Mouse (Mus musculus) cerebellum, adult 2 months (tissue): ENCODE measurements around the gene Ankrd17. TPM values are rescaled to one million over a fixed set of nuclear protein-coding genes. Genes with fewer than 3 reads are reported as not detected.

ENCODE experiments used
- DNase-seq, 2 experiments: peaks; one replicate each; pipeline ENCODE4 v3.0.0; 2021
- H3K27ac ChIP-seq: fragments of 200-500 bp; 2 replicates; pipeline ENCODE4 v1.5.1; 2012; ENCODE audit warnings: low read length, control low read depth, inconsistent platforms; ENCODE audit not compliant: insufficient read depth
- H3K27me3 ChIP-seq: fragments of 200-500 bp; 2 replicates; pipeline ENCODE4 v1.6.1; 2012; ENCODE audit warnings: inconsistent platforms, mild to moderate bottlenecking, low read length, moderate library complexity; ENCODE audit not compliant: control insufficient read depth, insufficient read depth
- H3K4me1 ChIP-seq: fragments of 200-500 bp; 2 replicates; pipeline ENCODE4 v1.6.1; 2011; ENCODE audit warnings: low read length; ENCODE audit not compliant: control insufficient read depth, insufficient read depth
- H3K4me3 ChIP-seq: fragments of 200-500 bp; replicated peaks from 2 replicates; pipeline ENCODE3; 2011; ENCODE audit warnings: mild to moderate bottlenecking, low read depth, low read length, control low read depth; ENCODE audit not compliant: insufficient read depth
- CTCF ChIP-seq: fragments of 200-500 bp; IDR thresholded peaks from 2 replicates; pipeline ENCODE4 v1.5.1; 2011; ENCODE audit warnings: low read depth, mild to moderate bottlenecking, control low read depth, low read length, moderate library complexity, borderline replicate concordance; ENCODE audit not compliant: insufficient read depth
- POLR2A ChIP-seq: fragments of 200-500 bp; IDR thresholded peaks from 2 replicates; pipeline ENCODE4 v1.6.1; 2011; ENCODE audit warnings: low read length, control low read depth, borderline replicate concordance; ENCODE audit not compliant: insufficient read depth
- WGBS: fragments of 180-500 bp; shearing (Covaris S2); methylation state at CpG from one replicate; pipeline ENCODE4 v1.1.7; 2018; 5-methylcytosine and 5-hydroxymethylcytosine counted together
- polyA plus RNA-seq: library from polyadenylated mRNA; depleted of rRNA; stranded (reverse); fragments of >200 nt; gene quantifications from 2 replicates; pipeline ENCODE4 v1.2.3, GENCODE M21; 2012

The Ankrd17 gene
- polyA plus RNA-seq, 1 experiment, result 55.6 TPM

GRCm38 (mm10) chr5:90353552-90354317 lies 12.6 kb downstream of the Ankrd17 start:
- 89% methylated on average over 4 of the region's 4 CpGs for WGBS
- no peak overlapping the region for H3K27ac ChIP-seq

GRCm38 (mm10) chr5:90346877-90347276 lies 19.5 kb downstream of the Ankrd17 start:
- no peak for DNase-seq

More at GRCm38 (mm10) chr5:90353552-90354317, 12.6 kb downstream of the Ankrd17 start:
- no peak for DNase-seq
- Histone ChIP-seq H3K4me1 (no peaks in the 10 kb centered on the region), H3K4me3 (no peak overlapping the region), H3K27me3 (no peaks in the 10 kb centered on the region)
- TF ChIP-seq POLR2A (no peak), CTCF (no peak)

GRCm38 (mm10) chr5:90340847-90341246 lies 25.5 kb downstream of the Ankrd17 start:
- TF ChIP-seq CTCF (no peak), POLR2A (no peak)
- Histone ChIP-seq H3K4me3 (no peak overlapping the region), H3K27ac (no peak overlapping the region), H3K4me1 (no peaks in the 10 kb centered on the region; the same call in 1 of the 2 replicates), H3K27me3 (no peaks in the 10 kb centered on the region)
- 12% methylated on average over 4 of the region's 4 CpGs for WGBS
- no peak for DNase-seq

More at GRCm38 (mm10) chr5:90346877-90347276, 19.5 kb downstream of the Ankrd17 start:
- Histone ChIP-seq H3K27me3 (no peaks in the 10 kb centered on the region), H3K4me1 (no peaks in the 10 kb centered on the region), H3K4me3 (no peak overlapping the region), H3K27ac (no peak overlapping the region)
- TF ChIP-seq CTCF, result no peak
- TF ChIP-seq POLR2A, result no peak
- 98% methylated on average over 3 of the region's 3 CpGs for WGBS

- TF ChIP-seq CTCF, result no peak
- TF ChIP-seq POLR2A, result no peak
- WGBS, result 89% methylated on average over 1 of the region's 1 CpGs
- H3K27ac ChIP-seq, result no peak overlapping the region
- DNase-seq, result no peak
- no peaks in the 10 kb centered on the region for H3K27me3 ChIP-seq
- no peaks in the 10 kb centered on the region; the same call in 1 of the 2 replicates for H3K4me1 ChIP-seq
- no peak overlapping the region for H3K4me3 ChIP-seq
Measured at GRCm38 (mm10) chr5:90339953-90340343, 26.4 kb downstream of the Ankrd17 start.

GRCm38 (mm10) chr5:90339129-90339952 lies 27.0 kb downstream of the Ankrd17 start:
- H3K27ac ChIP-seq, result no peak overlapping the region
- TF ChIP-seq CTCF, result no peak
- 0 out of 2 replicates have a peak, but pooled peaks have one; percentile 12 for TF ChIP-seq POLR2A

GRCm38 (mm10) chr5:90338177-90339091 lies 27.9 kb downstream of the Ankrd17 start:
- Histone ChIP-seq H3K4me1 (peaks cover 1% of the 10 kb centered on the region; the same call in 1 of the 2 replicates), H3K4me3 (peak overlapping the region; percentile 14), H3K27ac (no peak overlapping the region), H3K27me3 (no peaks in the 10 kb centered on the region)
- no peak for DNase-seq
- TF ChIP-seq POLR2A (no peak), CTCF (no peak)
- 65% methylated on average over 7 of the region's 7 CpGs for WGBS

More at GRCm38 (mm10) chr5:90339129-90339952, 27.0 kb downstream of the Ankrd17 start:
- DNase-seq, result peak; percentile 70 to 83
- no peaks in the 10 kb centered on the region; the same call in 1 of the 2 replicates for H3K4me1 ChIP-seq
- H3K4me3 ChIP-seq, result peak overlapping the region; percentile 20
- WGBS, result 11% methylated on average over 5 of the region's 5 CpGs
- H3K27me3 ChIP-seq, result no peaks in the 10 kb centered on the region

- peaks cover 5% of the 10 kb centered on the region for H3K4me1 ChIP-seq
- no peak overlapping the region for H3K4me3 ChIP-seq
- no peak for TF ChIP-seq POLR2A
- TF ChIP-seq CTCF, result no peak
- 84% methylated on average over 2 of the region's 2 CpGs for WGBS
- no peak overlapping the region for H3K27ac ChIP-seq
- no peaks in the 10 kb centered on the region for H3K27me3 ChIP-seq
- DNase-seq, result no peak
Measured at GRCm38 (mm10) chr5:90332478-90332877, 33.9 kb downstream of the Ankrd17 start.
